Mouse (Mus musculus): ENCODE measurements around the gene Olfr347.

The Olfr347 gene

DNA sequence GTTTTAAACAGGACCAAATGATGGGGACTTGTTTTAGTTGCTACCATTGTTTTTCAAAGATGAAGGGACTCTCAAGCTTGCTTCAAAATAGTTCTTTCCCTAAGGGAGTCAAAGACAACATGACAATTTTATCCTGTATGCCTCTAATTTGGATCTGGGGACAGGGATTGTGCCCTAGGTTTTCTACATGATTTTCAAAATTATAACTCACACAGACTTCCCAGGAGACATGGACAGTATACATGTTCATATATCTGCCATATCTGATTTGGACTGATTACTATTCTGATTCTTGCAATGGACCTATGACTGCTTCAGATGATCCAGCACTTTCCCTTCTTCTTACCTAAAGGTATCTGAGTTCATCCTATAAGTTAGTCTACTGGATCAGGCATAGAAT lies at the start of gene Olfr347:
Gene Olfr347, plus strand, starts transcription at position 301 of the 400 bp plus-strand sequence.
- DNase-seq, result no peak

- no peak for DNase-seq
These were observed 46.2 kb upstream of the Olfr347 start, which contains the start of gene Olfr346 for GRCm38 (mm10) chr2:36685488-36685887. Gene Olfr346 (plus strand): TSS chr2:36685788.

DNA sequence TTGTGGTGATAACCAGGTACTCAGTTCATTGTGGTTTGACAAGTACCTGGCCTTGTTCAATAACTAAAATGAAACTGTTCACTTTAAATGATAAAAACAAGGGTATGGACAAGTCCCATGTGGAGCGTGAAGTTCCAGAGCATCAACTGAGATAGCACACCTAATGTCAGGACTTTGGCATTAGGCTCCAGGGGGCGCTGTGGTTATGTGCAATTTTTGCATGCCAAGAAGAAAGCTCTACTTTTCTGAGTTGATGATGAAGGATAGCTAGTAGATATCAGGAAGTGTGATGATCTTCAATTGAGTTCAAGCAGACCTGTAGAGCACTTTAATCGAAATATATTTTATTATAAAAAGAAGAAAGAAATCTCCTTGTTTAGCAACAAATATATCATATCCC lies 4.5 kb downstream of the Olfr347 start:
- no peak for DNase-seq

DNA sequence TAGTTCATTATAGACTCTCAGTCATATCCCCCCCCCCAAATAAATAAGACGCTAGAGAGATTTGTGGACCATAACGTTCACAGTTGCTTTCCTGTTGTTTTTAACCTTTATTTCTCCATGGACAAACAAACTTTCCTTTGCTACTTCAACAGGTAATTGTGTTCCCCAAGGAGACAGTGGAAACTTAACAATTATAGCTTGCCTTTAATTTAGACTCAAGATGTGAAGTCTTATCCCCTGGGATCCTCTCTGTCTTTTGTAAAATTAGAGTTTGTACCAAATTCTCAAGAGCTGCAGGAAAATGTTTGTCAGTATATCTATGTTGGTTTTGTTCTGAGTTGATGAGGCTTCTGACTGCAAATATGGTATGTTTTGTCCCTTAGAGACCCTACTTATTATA lies 52.3 kb downstream of the Olfr347 start, which contains the start of gene Olfr348:
Gene Olfr348, plus strand, starts transcription at position 301 of the 400 bp plus-strand sequence.
- no peak for DNase-seq

Measured in lung, postnatal 36 days (tissue).